Mouse (Mus musculus) urinary bladder, postnatal 10 days (tissue): ENCODE measurements around the gene Rpl19.

Experiments used
- DNase-seq: peaks from one replicate; pipeline ENCODE4 v3.0.0; 2022; ENCODE audit warnings: low spot score

Gene Rpl19

DNA sequence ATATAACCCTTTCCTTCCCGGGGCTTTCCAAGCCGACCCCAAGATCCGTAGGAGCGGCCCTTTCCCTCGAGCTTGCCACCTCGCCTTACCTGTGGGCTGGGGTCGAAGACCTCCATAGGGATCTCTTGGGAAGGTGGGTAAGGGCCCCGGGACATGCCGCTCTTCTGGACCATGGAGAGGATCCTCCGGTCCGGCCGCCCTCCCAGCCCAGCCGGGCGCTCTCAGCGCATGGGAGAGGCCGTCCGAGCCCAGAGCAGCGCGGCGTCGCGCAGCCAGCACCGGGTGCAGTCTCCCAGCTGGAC, 4.3 kb upstream of the Rpl19 start:
- no peak for DNase-seq

- no peak for DNase-seq
Observed at GRCm38 (mm10) chr11:98022555-98023371, 3.7 kb upstream of the Rpl19 start, which contains the start of gene Cacnb1. Gene Cacnb1 (minus strand): TSS chr11:98023034.

DNA sequence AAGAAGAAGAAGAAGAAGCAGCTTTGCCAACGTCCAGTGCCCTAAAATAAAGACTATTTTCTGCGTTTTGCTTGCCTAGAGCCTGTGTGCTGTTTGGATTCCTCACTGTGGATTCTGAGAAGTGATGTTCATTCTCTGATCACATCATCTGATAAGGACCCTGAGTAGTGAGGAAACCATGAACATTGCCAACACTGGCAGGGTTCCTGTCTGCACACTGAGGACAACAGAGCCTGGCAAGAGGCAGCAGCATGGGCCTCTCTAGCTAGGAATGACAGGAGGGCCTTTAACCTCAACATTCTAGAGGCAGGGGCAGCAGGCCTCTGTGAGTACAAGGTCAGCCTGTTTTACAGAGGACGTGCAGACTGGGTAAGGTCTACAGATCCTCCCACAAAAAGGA, 2.0 kb upstream of the Rpl19 start:
- DNase-seq: no peak

GRCm38 (mm10) chr11:98026248-98026569, 301 bp upstream of the Rpl19 start:
- no peak for DNase-seq

DNA sequence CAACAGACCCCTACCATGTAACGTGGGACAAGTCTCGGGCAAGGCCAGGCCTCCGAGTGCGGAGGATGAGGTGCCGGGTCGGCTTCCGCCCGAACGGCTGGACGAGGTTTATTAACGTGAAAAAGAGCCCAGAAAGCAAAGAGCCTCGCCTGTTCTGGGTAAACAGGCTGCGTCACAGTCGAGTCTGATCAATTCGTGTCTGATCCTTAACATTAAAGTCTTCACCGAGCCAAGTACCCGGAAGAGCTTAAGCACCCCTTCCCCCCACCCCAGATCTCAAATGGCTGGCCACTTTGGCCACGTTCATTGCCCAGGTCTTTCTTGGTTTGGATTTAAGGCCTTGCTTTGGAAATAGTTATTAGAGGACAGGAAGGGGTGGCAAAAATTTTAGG, 783 bp downstream of the Rpl19 start:
- DNase-seq: no peak

DNA sequence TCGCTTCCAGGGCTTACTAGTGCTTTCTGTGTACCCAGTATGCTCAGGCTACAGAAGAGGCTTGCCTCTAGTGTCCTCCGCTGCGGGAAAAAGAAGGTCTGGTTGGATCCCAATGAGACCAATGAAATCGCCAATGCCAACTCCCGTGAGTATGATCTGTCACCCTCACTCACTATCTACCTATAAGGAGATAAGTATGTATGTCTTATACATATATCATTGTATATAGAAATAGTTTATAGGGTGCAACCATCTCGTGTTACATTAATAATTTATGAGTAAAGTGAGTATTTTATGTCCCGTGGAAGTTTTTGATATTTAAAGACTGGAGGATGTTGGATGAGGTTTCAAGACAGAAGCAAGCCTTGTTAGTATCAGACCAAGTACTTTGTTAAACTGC, 1.3 kb downstream of the Rpl19 start:
- DNase-seq: no peak

GRCm38 (mm10) chr11:98030701-98031442, 4.4 kb downstream of the Rpl19 start:
- no peak for DNase-seq

GRCm38 (mm10) chr11:98031443-98031770, 4.9 kb downstream of the Rpl19 start:
- no peak for DNase-seq

DNA sequence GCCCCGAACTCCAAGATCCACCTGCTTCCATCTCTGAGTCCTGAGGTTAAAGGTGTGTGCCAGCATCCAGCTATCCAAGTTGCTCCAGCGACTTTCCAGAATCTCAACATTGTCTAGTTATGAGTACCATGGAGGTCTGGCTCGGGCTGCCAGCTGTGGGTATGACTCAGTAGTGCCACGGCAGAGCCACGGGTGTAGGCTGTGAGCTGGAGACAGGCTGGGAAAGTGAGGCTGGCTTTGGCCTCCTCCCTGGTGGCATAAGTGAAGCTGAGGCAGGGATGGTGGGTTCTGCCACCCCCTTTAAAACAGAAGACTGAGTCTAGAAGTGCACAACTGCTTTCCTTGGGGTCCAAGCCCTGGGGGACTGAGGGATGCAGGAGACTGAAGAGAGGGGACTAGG, 7.6 kb downstream of the Rpl19 start:
- DNase-seq: no peak

DNA sequence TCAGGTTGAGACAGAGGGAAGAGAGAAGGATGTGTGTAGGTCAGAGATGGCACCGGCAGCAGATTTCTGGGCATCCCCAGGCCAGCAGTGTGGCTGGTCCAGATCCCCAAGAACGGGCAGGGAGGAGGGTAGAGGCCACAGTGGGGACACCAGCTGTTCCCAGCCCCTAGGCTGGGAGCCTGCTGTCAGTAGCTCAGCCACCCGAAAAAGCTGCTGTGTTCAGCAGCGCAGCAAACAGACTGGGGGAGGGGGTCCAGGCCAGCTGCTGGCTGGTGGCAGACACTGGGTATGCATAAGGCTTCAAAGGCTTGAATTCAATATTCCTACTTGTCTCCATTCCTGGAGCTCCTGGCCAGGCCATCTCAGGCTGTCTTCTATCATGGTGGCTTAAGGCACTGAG, 8.3 kb downstream of the Rpl19 start:
- no peak for DNase-seq

- DNase-seq: no peak
Observed at GRCm38 (mm10) chr11:98035977-98036377, 9.5 kb downstream of the Rpl19 start.

GRCm38 (mm10) chr11:98037871-98038270, 11.4 kb downstream of the Rpl19 start:
- DNase-seq: no peak

DNA sequence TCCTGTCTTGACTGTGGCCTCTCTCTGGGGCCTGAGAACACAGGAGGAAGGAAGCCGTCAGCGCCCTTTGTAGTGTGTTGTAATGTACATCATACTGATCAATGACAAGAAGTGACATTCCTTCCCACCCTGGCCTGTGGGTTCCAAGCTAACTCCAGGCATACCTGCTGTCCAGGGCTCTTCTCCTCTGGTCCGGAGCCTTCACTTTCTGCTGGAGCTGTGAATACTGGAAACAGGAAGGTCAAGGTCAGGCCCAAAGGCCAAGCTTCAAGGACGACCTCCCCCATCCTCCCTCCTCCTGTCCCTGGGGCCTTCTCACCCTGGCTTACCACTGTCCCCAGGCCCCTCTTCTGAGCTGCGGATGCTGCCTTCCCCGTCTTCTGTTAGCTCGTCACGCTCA, 14.5 kb downstream of the Rpl19 start:
- no peak for DNase-seq

DNA sequence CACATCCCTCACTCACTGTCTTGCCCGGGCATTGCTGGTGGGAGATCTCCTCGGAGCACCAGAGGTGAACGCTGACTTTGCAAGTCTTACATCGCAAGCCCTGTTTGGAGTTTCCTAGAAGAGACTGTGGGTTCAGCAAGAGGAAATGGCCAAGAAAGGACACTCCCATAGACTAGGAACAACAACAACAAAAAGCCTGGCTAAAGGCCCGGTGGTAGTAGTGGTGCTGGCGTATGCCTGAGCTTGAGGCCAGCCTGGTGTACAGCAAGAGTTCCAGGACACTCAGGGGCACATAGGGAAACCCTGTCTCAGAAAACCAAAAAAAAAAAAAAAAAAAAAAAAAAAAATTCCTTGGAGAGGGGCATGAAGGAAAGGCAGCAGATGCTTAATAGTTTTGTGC, 16.2 kb downstream of the Rpl19 start:
- no peak for DNase-seq

GRCm38 (mm10) chr11:98044074-98044473, 17.6 kb downstream of the Rpl19 start:
- DNase-seq: no peak

DNA sequence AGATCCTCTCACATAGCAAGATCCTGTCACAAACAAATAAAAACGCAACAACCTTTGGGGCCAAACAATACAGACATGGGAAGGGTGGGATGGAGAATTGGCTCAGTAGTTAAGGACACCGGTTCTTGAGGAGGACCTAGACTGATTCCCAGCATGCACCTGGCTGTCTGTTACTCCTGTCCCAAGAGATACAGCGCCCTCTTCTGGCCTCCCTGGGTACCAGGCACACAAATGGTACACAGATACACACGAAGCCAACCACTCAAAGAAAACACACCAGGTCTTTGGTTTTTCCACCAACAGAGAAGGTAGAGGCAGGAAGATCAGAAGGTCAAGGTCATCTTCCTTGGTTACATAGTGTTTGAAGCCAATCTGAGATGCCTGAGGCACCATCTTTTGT, 19.1 kb downstream of the Rpl19 start:
- no peak for DNase-seq

GRCm38 (mm10) chr11:98046466-98046865, 20.0 kb downstream of the Rpl19 start:
- DNase-seq: no peak

DNA sequence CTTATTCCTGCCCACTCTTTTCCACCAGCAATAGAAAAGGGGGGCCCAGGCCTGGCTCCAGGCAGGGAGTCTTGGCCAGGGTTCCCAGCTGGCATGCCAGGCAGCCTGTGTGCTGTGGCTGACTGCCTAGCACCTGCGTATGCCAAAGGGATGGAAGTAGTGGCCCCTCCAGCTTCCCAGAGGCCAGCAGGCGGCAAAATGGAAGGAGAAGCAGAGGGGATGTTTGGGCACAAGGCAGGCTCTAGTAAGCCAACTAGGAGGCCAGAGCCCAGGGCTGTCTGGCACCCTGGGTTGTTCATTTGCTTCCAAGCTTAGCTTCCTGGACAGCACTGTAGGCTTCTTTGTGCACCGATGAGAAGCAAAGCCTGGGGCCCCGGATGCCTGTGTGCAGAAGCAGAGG, 21.2 kb downstream of the Rpl19 start:
- DNase-seq: no peak

DNA sequence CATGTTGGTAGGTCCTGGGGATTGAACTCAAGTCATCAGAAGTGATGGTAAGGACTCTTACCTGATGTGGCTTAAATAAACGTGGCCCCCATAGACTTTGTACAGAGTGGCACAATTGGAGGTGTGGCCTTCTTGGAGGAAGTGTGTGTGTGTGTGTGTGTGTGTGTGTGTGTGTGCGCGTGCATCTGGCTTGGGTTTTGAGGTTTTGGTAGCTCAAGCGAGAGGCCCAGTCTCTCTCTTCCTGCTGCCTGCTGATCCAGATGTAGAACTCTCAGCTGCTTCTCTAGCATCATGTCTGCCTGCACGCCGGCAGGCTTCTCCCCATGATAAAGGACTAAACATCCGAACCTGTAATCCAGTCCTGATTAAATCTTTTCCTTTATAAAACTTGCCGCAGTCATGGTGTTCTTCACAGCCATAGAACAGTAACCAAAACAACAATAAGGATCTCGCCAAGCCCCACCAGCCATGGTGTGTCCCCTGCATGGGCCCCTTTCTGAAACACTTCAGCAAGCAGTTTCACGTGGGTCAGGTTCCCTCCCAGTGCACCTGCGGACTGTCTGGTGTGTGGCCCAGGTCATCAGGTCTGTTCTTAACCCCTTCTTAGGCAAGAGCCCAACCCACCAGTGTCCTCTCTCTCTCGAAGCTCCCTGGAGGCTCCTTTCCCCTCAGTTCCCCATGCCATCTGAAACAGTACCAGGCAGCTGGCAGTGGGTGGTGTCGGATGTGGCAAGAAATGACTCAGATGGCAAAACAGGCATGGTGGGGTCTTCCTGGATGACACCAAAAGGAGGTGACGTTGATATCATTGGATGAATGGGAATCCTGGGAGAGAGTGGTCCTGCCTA, 23.4 kb downstream of the Rpl19 start:
- no peak for DNase-seq

- no peak for DNase-seq
Observed at GRCm38 (mm10) chr11:98050520-98050815, 24.0 kb downstream of the Rpl19 start.

DNA sequence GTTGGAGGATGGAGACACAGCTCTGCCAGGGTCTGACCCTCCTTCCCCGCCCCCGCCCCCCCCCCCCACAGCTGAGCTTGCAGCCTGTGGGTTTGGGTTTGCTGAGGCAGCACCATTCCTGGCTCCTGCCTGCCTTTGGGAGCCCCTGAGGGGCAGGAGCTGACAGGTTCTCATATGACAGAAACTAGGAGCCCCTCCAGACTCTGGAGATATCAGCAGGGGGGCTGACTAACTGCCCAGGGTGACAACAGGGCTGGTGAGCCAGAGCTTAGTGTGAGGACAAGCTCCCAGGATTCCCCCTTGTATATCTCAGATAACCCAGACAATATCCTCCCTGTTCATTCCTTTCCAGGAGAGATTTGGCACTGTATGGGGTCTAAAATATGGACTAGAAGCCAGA, 24.4 kb downstream of the Rpl19 start:
- DNase-seq: no peak

DNA sequence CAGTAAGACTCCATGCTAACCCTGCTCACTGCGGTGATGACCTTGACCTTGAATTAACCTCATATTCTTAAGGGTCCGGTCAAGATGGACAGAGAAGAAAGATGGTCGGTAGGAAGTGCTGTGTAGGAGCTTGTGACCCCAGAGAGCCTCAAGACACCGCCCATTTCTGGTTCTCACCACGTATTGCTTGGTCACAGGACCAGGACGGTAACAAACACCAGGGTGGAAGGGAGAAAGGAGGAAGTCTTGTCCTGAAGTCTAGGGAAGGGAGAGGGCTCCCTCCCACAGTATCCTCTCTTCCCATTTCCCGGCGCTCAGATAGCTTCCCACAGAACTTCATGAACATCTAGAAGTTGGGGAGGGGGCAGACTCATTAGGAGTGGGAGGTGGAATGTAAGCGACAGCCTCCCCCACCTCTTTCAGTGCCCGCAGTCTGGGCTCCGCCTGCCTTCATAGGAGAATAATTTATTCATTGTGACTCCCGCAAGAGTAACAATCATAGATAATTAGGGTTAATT, 25.2 kb downstream of the Rpl19 start:
- no peak for DNase-seq
